Mouse (Mus musculus) embryonic fibroblast, embryonic 13.5 days (primary cell): Measurements from ENCODE around the gene Atf1. TPM values are rescaled to one million over a fixed set of nuclear protein-coding genes. Genes with fewer than 3 reads are reported as not detected.

Experiments used
- H3K27ac ChIP-seq: 2 replicates; pipeline ENCODE4 v1.5.1; 2012; ENCODE audit warnings: low read length, control low read depth, inconsistent platforms; ENCODE audit not compliant: insufficient read depth
- H3K4me1 ChIP-seq: 2 replicates; pipeline ENCODE4 v1.6.1; 2011; ENCODE audit warnings: low read length; ENCODE audit not compliant: control insufficient read depth, insufficient read depth
- H3K4me3 ChIP-seq: 2 replicates; pipeline ENCODE4 v1.5.1; 2011; ENCODE audit warnings: mild to moderate bottlenecking, control low read depth, low read length; ENCODE audit not compliant: insufficient read depth
- CTCF ChIP-seq: IDR thresholded peaks from 2 replicates; pipeline ENCODE4 v1.5.1; 2011; ENCODE audit warnings: mild to moderate bottlenecking, control low read depth, low read length, moderate library complexity, borderline replicate concordance; ENCODE audit not compliant: insufficient read depth
- POLR2A ChIP-seq: IDR thresholded peaks from 2 replicates; pipeline ENCODE4 v1.6.1; 2011; ENCODE audit warnings: low read depth, mild to moderate bottlenecking, control low read depth, low read length, moderate library complexity
- polyA plus RNA-seq: library from polyadenylated mRNA; stranded (reverse); fragments of >200 nt; gene quantifications from 2 replicates; pipeline ENCODE4 v1.2.4, GENCODE M21; 2011; ENCODE audit warnings: low read depth; ENCODE audit not compliant: missing spikeins, insufficient read length

Atf1 gene
- polyA plus RNA-seq, 1 experiment, result 62.5 TPM

- no peaks in the 10 kb centered on the region for H3K4me1 ChIP-seq
- no peak overlapping the region for H3K4me3 ChIP-seq
- no peak overlapping the region for H3K27ac ChIP-seq
- TF ChIP-seq CTCF (no peak), POLR2A (no peak)
Observed at GRCm38 (mm10) chr15:100274790-100275559, 47.4 kb downstream of the Atf1 start.

- H3K27ac ChIP-seq, result no peak overlapping the region
Observed at GRCm38 (mm10) chr15:100276403-100276802, 48.8 kb downstream of the Atf1 start.

GRCm38 (mm10) chr15:100277586-100277985, 50.0 kb downstream of the Atf1 start:
- Histone ChIP-seq H3K4me1 (no peaks in the 10 kb centered on the region), H3K4me3 (no peak overlapping the region), H3K27ac (no peak overlapping the region)
- TF ChIP-seq POLR2A, result no peak

More at GRCm38 (mm10) chr15:100276403-100276802, 48.8 kb downstream of the Atf1 start:
- Histone ChIP-seq H3K4me3 (no peak overlapping the region), H3K4me1 (no peaks in the 10 kb centered on the region)
- TF ChIP-seq POLR2A, result no peak
- TF ChIP-seq CTCF, result no peak

- Histone ChIP-seq H3K4me3 (no peak within 1 kb of the TSS), H3K27ac (no peak within 1 kb of the TSS)
- TF ChIP-seq POLR2A (no peak), CTCF (no peak)
Observed at GRCm38 (mm10) chr15:100280626-100281025, 53.0 kb downstream of the Atf1 start, which contains the start of gene Tmprss12. TSS of gene Tmprss12 (plus strand) at chr15:100280837.

GRCm38 (mm10) chr15:100288980-100289379, 61.4 kb downstream of the Atf1 start:
- TF ChIP-seq CTCF (no peak), POLR2A (no peak)
- no peak overlapping the region for H3K27ac ChIP-seq
- H3K4me3 ChIP-seq, result no peak overlapping the region
- no peaks in the 10 kb centered on the region for H3K4me1 ChIP-seq

More at GRCm38 (mm10) chr15:100280626-100281025, 53.0 kb downstream of the Atf1 start, which contains the start of gene Tmprss12:
- H3K4me1 ChIP-seq, result no peaks in the 10 kb centered on the region

DNA sequence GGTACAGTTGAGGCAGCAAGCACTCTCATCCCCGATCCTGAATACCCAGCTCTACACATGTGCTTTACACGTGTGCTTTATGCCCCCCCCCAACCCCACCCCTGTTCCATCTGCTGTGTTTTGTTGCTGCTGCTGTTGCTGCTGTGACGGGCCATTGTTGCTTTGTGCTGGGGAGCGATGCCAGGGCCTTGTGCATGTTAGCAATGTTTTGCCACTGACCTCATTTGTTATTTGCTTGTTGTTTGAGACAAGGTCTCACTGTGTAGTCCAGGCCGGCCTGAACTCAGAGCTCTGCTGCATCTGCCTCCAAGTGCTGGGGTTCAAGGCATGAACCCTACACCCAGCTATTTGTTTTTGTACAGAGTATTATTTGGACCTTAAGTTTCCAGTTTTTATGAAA, 63.2 kb downstream of the Atf1 start:
- Histone ChIP-seq H3K27ac (no peak overlapping the region), H3K4me3 (no peak overlapping the region), H3K4me1 (no peaks in the 10 kb centered on the region)
- TF ChIP-seq POLR2A (no peak), CTCF (no peak)

GRCm38 (mm10) chr15:100292326-100292725, 64.7 kb downstream of the Atf1 start:
- no peak overlapping the region for H3K4me3 ChIP-seq
- no peak for TF ChIP-seq POLR2A
- no peak overlapping the region for H3K27ac ChIP-seq
- H3K4me1 ChIP-seq, result no peaks in the 10 kb centered on the region

GRCm38 (mm10) chr15:100297856-100298255, 70.2 kb downstream of the Atf1 start:
- TF ChIP-seq CTCF (no peak), POLR2A (no peak)
- Histone ChIP-seq H3K27ac (no peak overlapping the region), H3K4me3 (no peak overlapping the region), H3K4me1 (no peaks in the 10 kb centered on the region)

GRCm38 (mm10) chr15:100300499-100300898, 72.9 kb downstream of the Atf1 start:
- no peak overlapping the region for H3K27ac ChIP-seq
- TF ChIP-seq POLR2A (no peak), CTCF (no peak)
- H3K4me3 ChIP-seq, result no peak overlapping the region
- no peaks in the 10 kb centered on the region for H3K4me1 ChIP-seq

- H3K4me3 ChIP-seq, result no peak overlapping the region
- no peak overlapping the region for H3K27ac ChIP-seq
- TF ChIP-seq CTCF, result no peak
- TF ChIP-seq POLR2A, result no peak
- H3K4me1 ChIP-seq, result no peaks in the 10 kb centered on the region
Observed at GRCm38 (mm10) chr15:100301556-100301955, 73.9 kb downstream of the Atf1 start.
